Mouse (Mus musculus) limb, embryonic 13.5 days (tissue): ENCODE data around the gene 2900011O08Rik. TPM values are rescaled to one million over a fixed set of nuclear protein-coding genes. Genes with fewer than 3 reads are reported as not detected.
"Not testable (repeated sequence)": the region's sequence is repeated elsewhere in the genome, so short reads cannot be mapped to it uniquely, and the experiment has no call there.

Experiments used
- ATAC-seq: fragments of 200-750 bp; cut with Nextera tagmentation; 2 replicates; pipeline ENCODE4 v1.8.0; 2017; ENCODE audit warnings: low read depth, moderate number of reproducible peaks, moderate TSS enrichment; ENCODE audit not compliant: low FRiP score
- H3K27ac ChIP-seq: fragments of 300-500 bp; sonication (generic); 2 replicates; pipeline ENCODE4 v1.5.1; 2015; ENCODE audit warnings: inconsistent platforms, mild to moderate bottlenecking, moderate library complexity
- H3K27me3 ChIP-seq: fragments of 300-500 bp; sonication (generic); 2 replicates; pipeline ENCODE4 v1.6.1; 2015; ENCODE audit warnings: mild to moderate bottlenecking, inconsistent platforms
- H3K36me3 ChIP-seq: fragments of 300-500 bp; sonication (generic); 2 replicates; pipeline ENCODE4 v1.6.1; 2015; ENCODE audit warnings: inconsistent platforms, mild to moderate bottlenecking, moderate library complexity
- H3K4me1 ChIP-seq: fragments of 300-500 bp; sonication (generic); 2 replicates; pipeline ENCODE4 v1.6.1; 2015; ENCODE audit warnings: inconsistent platforms
- H3K4me2 ChIP-seq: fragments of 300-500 bp; sonication (generic); replicated peaks from 2 replicates; pipeline ENCODE4 v1.6.1; 2015; ENCODE audit warnings: inconsistent platforms, mild to moderate bottlenecking, moderate library complexity
- H3K4me3 ChIP-seq: fragments of 300-500 bp; sonication (generic); 2 replicates; pipeline ENCODE4 v1.5.1; 2015; ENCODE audit warnings: moderate library complexity, mild to moderate bottlenecking, inconsistent platforms
- H3K9ac ChIP-seq: fragments of 300-500 bp; sonication (generic); 2 replicates; pipeline ENCODE4 v1.6.1; 2015; ENCODE audit warnings: mild to moderate bottlenecking, inconsistent platforms
- H3K9me3 ChIP-seq: fragments of 300-500 bp; sonication (generic); 2 replicates; pipeline ENCODE4 v1.6.1; 2016; ENCODE audit warnings: inconsistent platforms
- WGBS: fragments of 180-500 bp; shearing (Covaris S2); methylation state at CpG from one replicate; pipeline ENCODE4 v1.1.7; 2015; 5-methylcytosine and 5-hydroxymethylcytosine counted together
- polyA plus RNA-seq: library from polyadenylated mRNA; unstranded; fragments of >200 nt; fragmentation: Nextera tagmentation; extraction: Ambion mirVana; gene quantifications from 2 replicates; pipeline ENCODE4 v1.2.1, GENCODE M21; 2015

2900011O08Rik gene
- polyA plus RNA-seq, 1 experiment from 2014 or later: 7.3 TPM

- ATAC-seq, H3K9ac ChIP-seq, H3K4me3 ChIP-seq, H3K36me3 ChIP-seq, H3K4me1 ChIP-seq, H3K9me3 ChIP-seq, H3K27ac ChIP-seq, H3K27me3 ChIP-seq, H3K4me2 ChIP-seq: not testable (repeated sequence)
- WGBS: 62% methylated on average over 1 of the region's 1 CpGs
Observed at GRCm38 (mm10) chr16:13977026-13977425, 9.4 kb upstream of the 2900011O08Rik start.

- 81% methylated on average over 3 of the region's 3 CpGs for WGBS
- not testable (repeated sequence) for H3K4me1 ChIP-seq, H3K4me2 ChIP-seq, H3K27me3 ChIP-seq, H3K9me3 ChIP-seq, H3K9ac ChIP-seq, H3K36me3 ChIP-seq, ATAC-seq, H3K4me3 ChIP-seq, H3K27ac ChIP-seq
Observed at GRCm38 (mm10) chr16:13981726-13982125, 4.7 kb upstream of the 2900011O08Rik start.

DNA sequence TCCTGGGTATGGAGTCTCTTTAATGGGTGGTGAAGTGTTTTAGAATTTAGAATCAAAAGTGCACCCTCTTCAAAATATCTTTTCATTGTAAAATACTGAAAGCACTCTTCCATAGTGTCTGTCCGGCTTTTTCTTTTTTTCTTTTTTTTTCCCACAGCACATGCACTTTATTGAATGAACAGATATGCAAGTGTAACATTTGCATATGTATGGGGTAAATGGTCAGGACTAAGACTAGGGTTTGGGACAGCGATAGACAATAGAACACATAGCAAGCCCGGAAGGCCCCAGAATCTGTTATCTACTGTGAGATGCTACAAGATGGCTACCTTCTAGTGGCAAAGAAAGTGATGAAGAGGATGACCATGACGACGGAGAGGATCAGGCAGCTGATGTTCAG lies 3.2 kb upstream of the 2900011O08Rik start:
- peaks cover 8% of the 10 kb centered on the region for H3K4me1 ChIP-seq
- no peak overlapping the region for H3K9ac ChIP-seq
- H3K27ac ChIP-seq: no peak overlapping the region
- no peaks in the 10 kb centered on the region for H3K36me3 ChIP-seq
- WGBS: 91% methylated on average over 5 of the region's 5 CpGs
- H3K9me3 ChIP-seq: no peaks in the 10 kb centered on the region
- ATAC-seq: no peak
- no peak overlapping the region for H3K4me3 ChIP-seq
- no peaks in the 10 kb centered on the region for H3K27me3 ChIP-seq
- no peak overlapping the region for H3K4me2 ChIP-seq

- peak overlapping the region; percentile 70; the same call in 1 of the 2 replicates for H3K9ac ChIP-seq
- H3K4me2 ChIP-seq: peak overlapping the region; percentile 80
- WGBS: 65% methylated on average over 3 of the region's 3 CpGs
- H3K4me3 ChIP-seq: peak overlapping the region; percentile 55
- H3K27ac ChIP-seq: no peak overlapping the region
- ATAC-seq: no peak
- peaks cover 8% of the 10 kb centered on the region for H3K4me1 ChIP-seq
- H3K36me3 ChIP-seq: no peaks in the 10 kb centered on the region
- no peaks in the 10 kb centered on the region for H3K9me3 ChIP-seq
- H3K27me3 ChIP-seq: no peaks in the 10 kb centered on the region
Observed at GRCm38 (mm10) chr16:13986197-13986573, 219 bp upstream of the 2900011O08Rik start.

GRCm38 (mm10) chr16:13992518-13993248 lies 6.3 kb downstream of the 2900011O08Rik start:
- WGBS: 84% methylated on average over 11 of the region's 11 CpGs
- no peaks in the 10 kb centered on the region for H3K36me3 ChIP-seq
- H3K4me3 ChIP-seq: no peak overlapping the region
- no peaks in the 10 kb centered on the region for H3K27me3 ChIP-seq
- no peaks in the 10 kb centered on the region for H3K9me3 ChIP-seq
- no peak overlapping the region for H3K9ac ChIP-seq
- H3K27ac ChIP-seq: no peak overlapping the region
- ATAC-seq: no peak
- H3K4me1 ChIP-seq: no peaks in the 10 kb centered on the region
- H3K4me2 ChIP-seq: no peak overlapping the region

DNA sequence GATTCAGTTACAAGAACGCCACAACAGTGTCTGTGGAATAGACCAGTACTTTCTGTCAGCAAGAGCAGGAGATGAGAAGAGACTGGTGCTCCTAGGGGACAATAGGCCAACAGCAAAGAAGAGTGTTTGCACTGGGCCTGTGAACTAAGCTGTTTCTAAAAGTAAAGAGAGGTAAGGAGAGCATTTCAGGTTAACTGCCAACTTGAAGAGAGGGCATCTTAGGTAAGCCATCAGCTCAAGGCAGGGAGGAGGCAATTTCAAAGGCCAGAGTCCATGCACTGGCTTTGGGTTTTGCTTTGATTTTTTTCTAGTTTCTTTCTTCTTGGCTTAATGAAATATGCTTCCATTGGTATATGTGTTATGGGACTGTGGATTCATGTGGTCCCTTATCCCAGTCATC lies 7.7 kb downstream of the 2900011O08Rik start:
- H3K9me3 ChIP-seq: no peaks in the 10 kb centered on the region
- 72% methylated on average over 1 of the region's 1 CpGs for WGBS
- H3K27ac ChIP-seq: no peak overlapping the region
- no peaks in the 10 kb centered on the region for H3K27me3 ChIP-seq
- H3K36me3 ChIP-seq: no peaks in the 10 kb centered on the region
- no peak overlapping the region for H3K4me2 ChIP-seq
- no peak for ATAC-seq
- H3K9ac ChIP-seq: no peak overlapping the region
- no peak overlapping the region for H3K4me3 ChIP-seq
- no peaks in the 10 kb centered on the region for H3K4me1 ChIP-seq

DNA sequence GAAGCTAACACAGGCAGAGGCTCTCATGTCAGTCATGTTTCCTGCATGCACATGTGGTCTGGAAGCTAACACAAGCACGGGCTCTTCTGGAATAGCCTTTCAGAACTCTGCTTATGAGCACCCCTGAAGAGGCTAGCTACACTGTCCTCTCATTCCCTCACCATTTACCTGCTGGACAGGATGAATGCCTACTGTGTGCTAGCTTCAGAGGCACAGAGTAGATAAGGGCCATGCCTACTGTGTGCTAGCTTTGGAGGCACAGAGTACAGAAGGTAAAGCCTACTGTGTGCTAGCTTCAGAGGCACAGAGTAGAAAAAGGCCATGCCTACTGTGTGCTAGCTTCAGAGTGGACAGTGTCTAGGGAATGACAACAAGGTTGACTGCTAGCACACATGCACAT lies 8.1 kb downstream of the 2900011O08Rik start:
- WGBS: 73% methylated on average over 1 of the region's 1 CpGs
- Histone ChIP-seq H3K27ac (no peak overlapping the region), H3K27me3 (no peaks in the 10 kb centered on the region), H3K36me3 (no peaks in the 10 kb centered on the region), H3K9ac (no peak overlapping the region), H3K4me3 (no peak overlapping the region), H3K4me2 (no peak overlapping the region), H3K4me1 (no peaks in the 10 kb centered on the region), H3K9me3 (no peaks in the 10 kb centered on the region)
- ATAC-seq: no peak

- Histone ChIP-seq H3K4me2 (no peak overlapping the region), H3K4me1 (peaks cover 9% of the 10 kb centered on the region; the same call in 1 of the 2 replicates), H3K9ac (no peak overlapping the region), H3K36me3 (no peaks in the 10 kb centered on the region), H3K9me3 (no peaks in the 10 kb centered on the region), H3K4me3 (no peak overlapping the region), H3K27me3 (no peaks in the 10 kb centered on the region), H3K27ac (no peak overlapping the region)
- 0 out of 2 replicates have a peak, but pooled peaks have one; percentile 32 for ATAC-seq
- WGBS: 57% methylated on average over 8 of the region's 8 CpGs
Observed at GRCm38 (mm10) chr16:14003386-14004130, 17.2 kb downstream of the 2900011O08Rik start.

DNA sequence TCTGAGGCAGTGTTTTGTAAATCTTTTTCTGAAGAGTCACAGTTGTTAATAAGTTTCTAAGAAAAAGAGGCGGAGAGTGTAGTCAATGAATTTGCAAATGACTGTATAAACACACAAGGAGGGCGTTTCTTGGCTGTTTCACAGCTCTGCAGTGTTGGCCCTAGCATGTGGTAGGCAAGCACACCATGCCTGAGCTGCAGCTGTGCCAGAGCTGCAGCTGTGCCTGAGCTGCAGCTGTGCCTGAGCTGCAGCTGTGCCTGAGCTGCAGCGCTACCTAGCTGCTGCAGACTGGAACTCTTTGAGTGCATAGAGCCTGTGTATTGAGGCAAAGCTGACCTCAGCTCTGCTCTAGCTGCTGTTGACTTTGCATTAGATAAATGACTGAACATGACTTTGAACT lies 17.8 kb downstream of the 2900011O08Rik start:
- 25% methylated on average over 3 of the region's 3 CpGs for WGBS
- Histone ChIP-seq H3K4me3 (no peak overlapping the region), H3K4me2 (no peak overlapping the region), H3K9ac (no peak overlapping the region), H3K27ac (no peak overlapping the region), H3K36me3 (no peaks in the 10 kb centered on the region), H3K4me1 (peaks cover 9% of the 10 kb centered on the region; the same call in 1 of the 2 replicates), H3K9me3 (no peaks in the 10 kb centered on the region), H3K27me3 (no peaks in the 10 kb centered on the region)
- peak; percentile 83 for ATAC-seq

DNA sequence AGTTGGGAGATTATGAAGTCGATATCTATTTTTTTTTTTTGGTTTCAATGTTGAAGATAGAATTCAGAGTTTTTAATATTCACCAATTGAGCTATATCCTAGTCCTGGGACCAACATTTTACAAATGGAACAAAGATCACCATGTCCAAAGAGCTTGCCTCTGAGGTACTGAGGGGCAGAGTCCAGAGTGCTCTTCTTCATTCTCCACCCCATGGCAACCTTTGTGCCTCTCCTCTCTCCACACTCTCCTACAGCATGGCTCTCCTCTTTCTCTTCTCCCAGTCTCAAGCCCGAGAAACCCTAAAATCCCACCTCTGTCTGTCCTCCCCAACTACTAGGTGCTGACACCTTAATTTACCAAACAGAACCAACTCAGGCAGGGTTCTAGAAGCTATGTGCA lies 18.3 kb downstream of the 2900011O08Rik start:
- no peak for ATAC-seq
- Histone ChIP-seq H3K9ac (no peak overlapping the region), H3K9me3 (no peaks in the 10 kb centered on the region), H3K4me3 (no peak overlapping the region), H3K4me1 (peaks cover 9% of the 10 kb centered on the region; the same call in 1 of the 2 replicates), H3K27ac (no peak overlapping the region), H3K27me3 (no peaks in the 10 kb centered on the region), H3K36me3 (no peaks in the 10 kb centered on the region), H3K4me2 (no peak overlapping the region)
- 87% methylated on average over 2 of the region's 2 CpGs for WGBS

GRCm38 (mm10) chr16:14005266-14005665 lies 18.9 kb downstream of the 2900011O08Rik start:
- 82% methylated on average over 4 of the region's 4 CpGs for WGBS
- Histone ChIP-seq H3K4me1 (peaks cover 9% of the 10 kb centered on the region; the same call in 1 of the 2 replicates), H3K4me3 (no peak overlapping the region), H3K27ac (no peak overlapping the region), H3K9me3 (no peaks in the 10 kb centered on the region), H3K36me3 (no peaks in the 10 kb centered on the region), H3K4me2 (no peak overlapping the region), H3K27me3 (no peaks in the 10 kb centered on the region), H3K9ac (no peak overlapping the region)
- ATAC-seq: no peak

GRCm38 (mm10) chr16:14008081-14008480 lies 21.7 kb downstream of the 2900011O08Rik start:
- no peak for ATAC-seq
- no peak overlapping the region for H3K4me2 ChIP-seq
- H3K36me3 ChIP-seq: no peaks in the 10 kb centered on the region
- peaks cover 9% of the 10 kb centered on the region; the same call in 1 of the 2 replicates for H3K4me1 ChIP-seq
- no peak overlapping the region for H3K27ac ChIP-seq
- H3K9ac ChIP-seq: no peak overlapping the region
- H3K27me3 ChIP-seq: no peaks in the 10 kb centered on the region
- WGBS: 84% methylated on average over 2 of the region's 2 CpGs
- H3K4me3 ChIP-seq: no peak overlapping the region
- H3K9me3 ChIP-seq: no peaks in the 10 kb centered on the region
